Mouse (Mus musculus) erythroblast, embryonic 14.5 days (primary cell): ENCODE results near the gene Atmin.

Experiments
- GATA1 ChIP-seq: IDR thresholded peaks from 2 replicates; pipeline ENCODE4 v1.6.1; 2012; ENCODE audit warnings: low read length, inconsistent platforms, mixed read lengths
- TAL1 ChIP-seq: IDR thresholded peaks from 3 replicates; pipeline ENCODE4 v1.6.1; 2012; ENCODE audit warnings: low read length, inconsistent platforms, mixed read lengths

GRCm38 (mm10) chr8:116945169-116945910, 2.1 kb downstream of the Atmin start:
- TF ChIP-seq TAL1 (peak; percentile 75), GATA1 (peak; percentile 38; the same call in 1 of the 2 replicates)
